Mouse (Mus musculus) monocyte, adult 5-6 weeks (primary cell): ENCODE data around the gene Olfr211. TPM values are rescaled to one million over a fixed set of nuclear protein-coding genes. Genes with fewer than 3 reads are reported as not detected.

Source experiments
- total RNA-seq: library from RNA; stranded (forward); fragments of 200-1000, 200-491, 200-594 nt; gene quantifications from 3 replicates; pipeline ENCODE4 v1.2.3, GENCODE M21; 2017

The Olfr211 gene
- total RNA-seq, 1 experiment from 2014 or later: not detected

Other genes with a start within 250 kb of the Olfr211 start
- 4.7 to 7.8 TPM (median 6.4 TPM) in 3 replicates for gene Zfand4, start 224.9 kb upstream of the Olfr211 start, total RNA-seq
- gene March8, start 151.1 kb upstream of the Olfr211 start, total RNA-seq: 13.5 to 21.6 TPM (median 13.8 TPM) in 3 replicates
- gene Alox5, start 27.9 kb upstream of the Olfr211 start, total RNA-seq: 43.3 to 92.8 TPM (median 76.9 TPM) in 3 replicates
- gene Olfr212, start 17.4 kb downstream of the Olfr211 start, total RNA-seq: not detected in 3 replicates
- gene Olfr213, start 49.4 kb downstream of the Olfr211 start, total RNA-seq: not detected in 3 replicates
- not detected in 3 replicates for gene Gm5580, start 62.0 kb downstream of the Olfr211 start, total RNA-seq
- gene Olfr214, start 65.1 kb downstream of the Olfr211 start, total RNA-seq: not detected in 3 replicates
- not detected in 3 replicates for gene Olfr215, start 95.1 kb downstream of the Olfr211 start, total RNA-seq
- gene Zfp422, start 139.9 kb downstream of the Olfr211 start, total RNA-seq: 10.3 to 14.1 TPM (median 11.5 TPM) in 3 replicates
- gene Depp1, start 161.5 kb downstream of the Olfr211 start, total RNA-seq: 0.38 TPM in 1 of 3 replicates, not detected in the others
- 124 to 138 TPM (median 133 TPM) in 3 replicates for gene Rassf4, start 184.9 kb downstream of the Olfr211 start, total RNA-seq
- 0.29 to 0.68 TPM (median 0.32 TPM) in 3 replicates for gene Tmem72, start 227.8 kb downstream of the Olfr211 start, total RNA-seq